Mouse (Mus musculus) heart, embryonic 15.5 days (tissue): ENCODE measurements around the gene Olfr25. TPM values are rescaled to one million over a fixed set of nuclear protein-coding genes. Genes with fewer than 3 reads are reported as not detected.

ENCODE experiments used
- ATAC-seq: fragments of 200-750 bp; cut with Nextera tagmentation; replicated peaks from 2 replicates; pipeline ENCODE4 v1.8.0; 2017; ENCODE audit warnings: low read depth, moderate TSS enrichment; ENCODE audit not compliant: insufficient number of reproducible peaks, insufficient read depth, low FRiP score
- H3K27ac ChIP-seq: fragments of 300-500 bp; sonication (generic); 2 replicates; pipeline ENCODE4 v1.5.1; 2015; ENCODE audit warnings: mild to moderate bottlenecking, inconsistent platforms
- H3K27me3 ChIP-seq: fragments of 300-500 bp; sonication (generic); 2 replicates; pipeline ENCODE4 v1.6.1; 2015; ENCODE audit warnings: inconsistent platforms
- H3K36me3 ChIP-seq: fragments of 300-500 bp; sonication (generic); 2 replicates; pipeline ENCODE4 v1.6.1; 2015; ENCODE audit warnings: mild to moderate bottlenecking, inconsistent platforms
- H3K4me1 ChIP-seq: fragments of 300-500 bp; sonication (generic); replicated peaks from 2 replicates; pipeline ENCODE4 v1.6.1; 2015; ENCODE audit warnings: inconsistent platforms
- H3K4me2 ChIP-seq: fragments of 300-500 bp; sonication (generic); 2 replicates; pipeline ENCODE4 v1.6.1; 2015; ENCODE audit warnings: inconsistent platforms, mild to moderate bottlenecking, moderate library complexity
- H3K4me3 ChIP-seq: fragments of 300-500 bp; sonication (generic); 2 replicates; pipeline ENCODE4 v1.5.1; 2015; ENCODE audit warnings: mild to moderate bottlenecking, inconsistent platforms
- H3K9ac ChIP-seq: fragments of 300-500 bp; sonication (generic); 2 replicates; pipeline ENCODE4 v1.6.1; 2015; ENCODE audit warnings: mild to moderate bottlenecking, inconsistent platforms
- H3K9me3 ChIP-seq: fragments of 300-500 bp; sonication (generic); replicated peaks from 2 replicates; pipeline ENCODE4 v1.6.1; 2016; ENCODE audit warnings: inconsistent platforms
- WGBS: fragments of 180-500 bp; shearing (Covaris S2); methylation state at CpG from one replicate; pipeline ENCODE4 v1.1.7; 2015; ENCODE audit warnings: mixed read lengths; 5-methylcytosine and 5-hydroxymethylcytosine counted together
- polyA plus RNA-seq: library from polyadenylated mRNA; unstranded; fragments of >200 nt; fragmentation: Nextera tagmentation; extraction: Ambion mirVana; gene quantifications from 2 replicates; pipeline ENCODE4 v1.2.1, GENCODE M21; 2015

Gene Olfr25
- polyA plus RNA-seq = not detected in 2 replicates

DNA sequence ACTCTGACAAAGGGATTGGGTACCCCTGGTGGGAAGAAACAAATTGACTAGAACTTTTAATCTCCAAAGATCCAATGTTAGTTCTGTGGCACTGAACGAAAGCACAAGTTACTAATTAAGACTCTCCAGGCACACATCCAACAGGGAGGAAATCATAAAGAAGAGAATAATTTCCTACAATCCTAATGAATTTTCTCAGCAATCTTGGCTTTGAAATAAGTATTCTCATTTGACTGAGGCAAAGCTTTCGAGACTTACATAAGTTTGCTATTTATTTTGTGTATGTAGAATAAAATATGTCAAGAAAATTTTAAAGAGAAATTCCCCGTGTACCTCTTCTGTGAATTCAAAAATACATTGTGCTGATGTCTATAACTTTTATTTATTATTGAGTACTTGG is at the start of gene Olfr25:
TSS of gene Olfr25 (plus strand) at position 301 of the 400 bp plus-strand sequence.
- ATAC-seq = no peak
- H3K27ac ChIP-seq = no peak within 1 kb of the TSS
- no peak within 1 kb of the TSS for H3K4me3 ChIP-seq
- no peak within 1 kb of the TSS for H3K4me2 ChIP-seq
- no peaks in the 10 kb centered on the region for H3K27me3 ChIP-seq
- H3K9ac ChIP-seq = no peak within 1 kb of the TSS
- no peaks in the 10 kb centered on the region for H3K9me3 ChIP-seq
- H3K4me1 ChIP-seq = no peaks in the 10 kb centered on the region
- no peaks in the 10 kb centered on the region for H3K36me3 ChIP-seq
- 63% methylated on average over 3 of the region's 3 CpGs for WGBS

- no peak within 1 kb of the TSS for H3K4me3 ChIP-seq
- H3K27ac ChIP-seq = no peak within 1 kb of the TSS
- H3K9me3 ChIP-seq = no peaks in the 10 kb centered on the region
- H3K9ac ChIP-seq = no peak within 1 kb of the TSS
- H3K27me3 ChIP-seq = no peaks in the 10 kb centered on the region
- H3K4me1 ChIP-seq = no peaks in the 10 kb centered on the region
- ATAC-seq = no peak
- no peaks in the 10 kb centered on the region for H3K36me3 ChIP-seq
- 77% methylated on average over 1 of the region's 1 CpGs for WGBS
- no peak within 1 kb of the TSS for H3K4me2 ChIP-seq
These were observed 38.1 kb upstream of the Olfr25 start, which contains the start of gene Olfr896-ps1 for GRCm38 (mm10) chr9:38290807-38291206. TSS of gene Olfr896-ps1 (plus strand) at chr9:38291107.

GRCm38 (mm10) chr9:38348111-38348510 is 19.3 kb downstream of the Olfr25 start, which contains the start of gene Olfr898:
TSS of gene Olfr898 (plus strand) at chr9:38348411.
- H3K9me3 ChIP-seq = no peaks in the 10 kb centered on the region
- H3K4me1 ChIP-seq = no peaks in the 10 kb centered on the region
- H3K36me3 ChIP-seq = no peaks in the 10 kb centered on the region
- 86% methylated on average over 4 of the region's 4 CpGs for WGBS
- no peak for ATAC-seq
- no peak within 1 kb of the TSS for H3K4me2 ChIP-seq
- H3K4me3 ChIP-seq = no peak within 1 kb of the TSS
- no peaks in the 10 kb centered on the region for H3K27me3 ChIP-seq
- no peak within 1 kb of the TSS for H3K9ac ChIP-seq
- H3K27ac ChIP-seq = no peak within 1 kb of the TSS

DNA sequence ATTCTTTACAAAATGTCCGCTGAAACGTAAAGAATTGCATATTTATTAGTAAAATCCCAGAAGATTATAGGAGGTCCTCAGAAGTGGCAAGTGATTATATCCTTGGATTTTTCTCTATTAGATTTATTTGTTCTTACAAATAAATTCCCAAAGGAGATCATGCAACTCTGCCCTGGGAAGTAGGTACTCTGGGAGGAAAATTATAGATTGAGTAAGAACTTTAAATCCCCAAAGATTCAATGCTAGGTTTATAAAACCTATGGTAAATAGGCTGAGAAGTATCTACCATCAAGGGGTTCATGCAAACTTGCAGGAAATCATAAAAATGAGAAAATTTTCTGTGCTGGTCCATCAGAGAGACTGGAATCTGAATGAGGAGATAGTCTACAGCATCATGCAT is 37.7 kb downstream of the Olfr25 start, which contains the start of gene Olfr250:
TSS of gene Olfr250 (plus strand) at position 301 of the 400 bp plus-strand sequence.
- ATAC-seq = no peak
- Histone ChIP-seq H3K9me3 (no peaks in the 10 kb centered on the region), H3K36me3 (no peaks in the 10 kb centered on the region), H3K4me3 (no peak within 1 kb of the TSS), H3K4me1 (no peaks in the 10 kb centered on the region), H3K4me2 (no peak within 1 kb of the TSS), H3K27me3 (no peaks in the 10 kb centered on the region), H3K9ac (no peak within 1 kb of the TSS), H3K27ac (no peak within 1 kb of the TSS)
- WGBS = 82% methylated on average over 2 of the region's 2 CpGs

DNA sequence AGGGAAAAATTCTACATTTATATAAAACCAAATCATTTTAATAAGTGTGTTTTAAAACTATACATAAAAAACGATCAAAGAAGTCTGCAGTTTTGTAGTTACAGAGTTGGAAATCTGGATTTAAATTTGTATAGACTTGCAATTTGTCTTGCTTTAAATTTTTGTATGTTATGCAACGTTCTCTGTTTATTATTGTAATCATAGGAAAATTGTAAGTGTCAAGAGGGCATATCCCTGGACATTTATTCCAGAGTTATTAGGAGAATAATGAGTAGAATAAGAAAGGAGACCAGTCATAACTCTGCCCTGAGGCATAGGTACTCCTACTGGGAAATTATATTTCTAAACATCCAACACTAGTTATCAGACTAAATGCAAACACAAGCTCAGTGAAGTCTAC is 47.9 kb downstream of the Olfr25 start, which contains the start of gene Olfr251:
TSS of gene Olfr251 (plus strand) at position 301 of the 400 bp plus-strand sequence.
- no peak within 1 kb of the TSS for H3K27ac ChIP-seq
- H3K9me3 ChIP-seq = no peaks in the 10 kb centered on the region
- no peaks in the 10 kb centered on the region for H3K27me3 ChIP-seq
- no peak within 1 kb of the TSS for H3K4me3 ChIP-seq
- H3K9ac ChIP-seq = no peak within 1 kb of the TSS
- WGBS = 50% methylated on average over 2 of the region's 2 CpGs
- no peak for ATAC-seq
- no peak within 1 kb of the TSS for H3K4me2 ChIP-seq
- no peaks in the 10 kb centered on the region for H3K4me1 ChIP-seq
- no peaks in the 10 kb centered on the region for H3K36me3 ChIP-seq

Other genes with a start within 250 kb of the Olfr25 start
- gene Olfr887, start 245.0 kb upstream of the Olfr25 start, polyA plus RNA-seq = not detected in 2 replicates
- gene Olfr888, start 220.9 kb upstream of the Olfr25 start, polyA plus RNA-seq = not detected in 2 replicates
- 0.03 TPM in 1 of 2 replicates, not detected in the other for gene Olfr889, start 213.9 kb upstream of the Olfr25 start, polyA plus RNA-seq
- not detected in 2 replicates for gene Olfr890, start 186.5 kb upstream of the Olfr25 start, polyA plus RNA-seq
- gene Olfr891, start 148.2 kb upstream of the Olfr25 start, polyA plus RNA-seq = not detected in 2 replicates
- gene Olfr893, start 120.7 kb upstream of the Olfr25 start, polyA plus RNA-seq = not detected in 2 replicates
- gene Olfr894, start 111.0 kb upstream of the Olfr25 start, polyA plus RNA-seq = not detected in 2 replicates
- not detected in 2 replicates for gene Olfr143, start 76.3 kb upstream of the Olfr25 start, polyA plus RNA-seq
- not detected in 2 replicates for gene Olfr895, start 61.2 kb upstream of the Olfr25 start, polyA plus RNA-seq
- gene Olfr896-ps1, start 38.0 kb upstream of the Olfr25 start, polyA plus RNA-seq = not detected in 2 replicates
- not detected in 2 replicates for gene Olfr898, start 19.4 kb downstream of the Olfr25 start, polyA plus RNA-seq
- not detected in 2 replicates for gene Olfr250, start 37.8 kb downstream of the Olfr25 start, polyA plus RNA-seq
- gene Olfr251, start 48.0 kb downstream of the Olfr25 start, polyA plus RNA-seq = not detected in 2 replicates
- gene Olfr147, start 72.6 kb downstream of the Olfr25 start, polyA plus RNA-seq = not detected in 2 replicates
- not detected in 2 replicates for gene Olfr901, start 100.4 kb downstream of the Olfr25 start, polyA plus RNA-seq
- not detected in 2 replicates for gene Olfr902, start 118.6 kb downstream of the Olfr25 start, polyA plus RNA-seq
- not detected in 2 replicates for gene Olfr904, start 134.1 kb downstream of the Olfr25 start, polyA plus RNA-seq
- not detected in 2 replicates for gene Olfr905, start 142.0 kb downstream of the Olfr25 start, polyA plus RNA-seq
- gene Olfr906, start 158.0 kb downstream of the Olfr25 start, polyA plus RNA-seq = not detected in 2 replicates
- not detected in 2 replicates for gene Olfr907, start 166.7 kb downstream of the Olfr25 start, polyA plus RNA-seq
- not detected in 2 replicates for gene Olfr911-ps1, start 192.5 kb downstream of the Olfr25 start, polyA plus RNA-seq
- gene Olfr910, start 208.8 kb downstream of the Olfr25 start, polyA plus RNA-seq = not detected in 2 replicates